Mouse (Mus musculus): Measurements from ENCODE around the gene Thbs4. TPM values are rescaled to one million over a fixed set of nuclear protein-coding genes. Genes with fewer than 3 reads are reported as not detected.
A peak's percentile ranks its signal among the peaks of the same experiment; 100 is the strongest.

Gene Thbs4
- total RNA-seq, 1 experiment: 0.76 TPM

GRCm38 (mm10) chr13:92706342-92707061, 88.1 kb downstream of the Thbs4 start:
- TF ChIP-seq CHD2 (IDR thresholded peaks at IDR 0.05; ENCODE audit: low read depth, low read length) (no peak), MAFK (IDR thresholded peaks at IDR 0.05; ENCODE audit: insufficient read depth, low read depth, low read length) (no peak), ZC3H11A (IDR thresholded peaks at IDR 0.05; ENCODE audit: borderline replicate concordance, low read depth, low read length) (no peak), HCFC1 (IDR thresholded peaks at IDR 0.05; ENCODE audit: borderline replicate concordance, insufficient read depth, low read length) (no peak), ZNF384 (IDR thresholded peaks at IDR 0.05; ENCODE audit: low read depth, low read length) (no peak)
- peaks cover 2 to 25% of the 10 kb centered on the region in 2 experiments; a peak in 2 of 4 replicates for H3K4me1 ChIP-seq (ENCODE audit: control insufficient read depth in 2 of 2, insufficient read depth in 2 of 2, low read length in 2 of 2, poor library complexity in 1 of 2)
- H3K9me3 ChIP-seq (ENCODE audit: control insufficient read depth, insufficient read depth, low read depth, low read length): no peaks in the 10 kb centered on the region
- in situ Hi-C loops (cut with MboI; ENCODE audit: low sequenced_read_pairs in 2 of 2, unreplicated experiment in 2 of 2): no loop called here
- H3K9ac ChIP-seq (ENCODE audit: insufficient read depth, low read depth, low read length, poor library complexity, severe bottlenecking): no peak overlapping the region
- H3K36me3 ChIP-seq (ENCODE audit: control insufficient read depth, insufficient read depth, low read length, poor library complexity, severe bottlenecking): peaks cover 6% of the 10 kb centered on the region; the same call in 1 of the 2 replicates
- no peak for DNase-seq (ENCODE audit: low read depth, low spot score)
- no peak overlapping the region for H3K27ac ChIP-seq (ENCODE audit: insufficient read depth, low read depth, low read length, poor library complexity, severe bottlenecking)
- no peak overlapping the region for H3K4me3 ChIP-seq (ENCODE audit: insufficient read depth in 1 of 2, low read depth in 1 of 2, low read length in 2 of 2, poor library complexity in 1 of 2, severe bottlenecking in 1 of 2)

GRCm38 (mm10) chr13:92705016-92705535, 89.5 kb downstream of the Thbs4 start:
- in situ Hi-C loops (cut with MboI; ENCODE audit: low sequenced_read_pairs in 2 of 2, unreplicated experiment in 2 of 2): no loop called here
- H3K9ac ChIP-seq (ENCODE audit: insufficient read depth, low read depth, low read length, poor library complexity, severe bottlenecking): no peak overlapping the region
- H3K9me3 ChIP-seq (ENCODE audit: control insufficient read depth, insufficient read depth, low read depth, low read length): no peaks in the 10 kb centered on the region
- peaks cover 6% of the 10 kb centered on the region; the same call in 1 of the 2 replicates for H3K36me3 ChIP-seq (ENCODE audit: control insufficient read depth, insufficient read depth, low read length, poor library complexity, severe bottlenecking)
- no peak overlapping the region for H3K27ac ChIP-seq (ENCODE audit: insufficient read depth, low read depth, low read length, poor library complexity, severe bottlenecking)
- TF ChIP-seq HCFC1 (IDR thresholded peaks at IDR 0.05; ENCODE audit: borderline replicate concordance, insufficient read depth, low read length): no peak
- no peak for TF ChIP-seq CHD2 (IDR thresholded peaks at IDR 0.05; ENCODE audit: low read depth, low read length)
- no peak for TF ChIP-seq ZNF384 (IDR thresholded peaks at IDR 0.05; ENCODE audit: low read depth, low read length)
- no peak for TF ChIP-seq ZC3H11A (IDR thresholded peaks at IDR 0.05; ENCODE audit: borderline replicate concordance, low read depth, low read length)
- TF ChIP-seq MAFK (IDR thresholded peaks at IDR 0.05; ENCODE audit: insufficient read depth, low read depth, low read length): no peak
- peaks cover 2 to 25% of the 10 kb centered on the region in 2 experiments; a peak in 2 of 4 replicates for H3K4me1 ChIP-seq (ENCODE audit: control insufficient read depth in 2 of 2, insufficient read depth in 2 of 2, low read length in 2 of 2, poor library complexity in 1 of 2)
- no peak for DNase-seq (ENCODE audit: low read depth, low spot score)
- H3K4me3 ChIP-seq (ENCODE audit: insufficient read depth in 1 of 2, low read depth in 1 of 2, low read length in 2 of 2, poor library complexity in 1 of 2, severe bottlenecking in 1 of 2): no peak overlapping the region

GRCm38 (mm10) chr13:92704189-92704588, 90.4 kb downstream of the Thbs4 start:
- DNase-seq (ENCODE audit: low read depth, low spot score): no peak
- Histone ChIP-seq H3K36me3 (ENCODE audit: control insufficient read depth, insufficient read depth, low read length, poor library complexity, severe bottlenecking) (peaks cover 6% of the 10 kb centered on the region; the same call in 1 of the 2 replicates), H3K4me1 (ENCODE audit: control insufficient read depth in 2 of 2, insufficient read depth in 2 of 2, low read length in 2 of 2, poor library complexity in 1 of 2) (peaks cover 0 to 23% of the 10 kb centered on the region in 2 experiments; a peak in 2 of 4 replicates), H3K9me3 (ENCODE audit: control insufficient read depth, insufficient read depth, low read depth, low read length) (no peaks in the 10 kb centered on the region), H3K27ac (ENCODE audit: insufficient read depth, low read depth, low read length, poor library complexity, severe bottlenecking) (no peak overlapping the region), H3K9ac (ENCODE audit: insufficient read depth, low read depth, low read length, poor library complexity, severe bottlenecking) (no peak overlapping the region), H3K4me3 (ENCODE audit: insufficient read depth in 1 of 2, low read depth in 1 of 2, low read length in 2 of 2, poor library complexity in 1 of 2, severe bottlenecking in 1 of 2) (no peak overlapping the region)
- TF ChIP-seq ZC3H11A (IDR thresholded peaks at IDR 0.05; ENCODE audit: borderline replicate concordance, low read depth, low read length) (no peak), HCFC1 (IDR thresholded peaks at IDR 0.05; ENCODE audit: borderline replicate concordance, insufficient read depth, low read length) (no peak), ZNF384 (IDR thresholded peaks at IDR 0.05; ENCODE audit: low read depth, low read length) (no peak), CHD2 (IDR thresholded peaks at IDR 0.05; ENCODE audit: low read depth, low read length) (no peak), MAFK (IDR thresholded peaks at IDR 0.05; ENCODE audit: insufficient read depth, low read depth, low read length) (no peak)
- in situ Hi-C loops (cut with MboI; ENCODE audit: low sequenced_read_pairs in 2 of 2, unreplicated experiment in 2 of 2): no loop called here

- Histone ChIP-seq H3K27ac (ENCODE audit: insufficient read depth, low read depth, low read length, poor library complexity, severe bottlenecking) (no peak overlapping the region), H3K4me1 (ENCODE audit: control insufficient read depth in 2 of 2, insufficient read depth in 2 of 2, low read length in 2 of 2, poor library complexity in 1 of 2) (peaks cover 0 to 23% of the 10 kb centered on the region in 2 experiments; a peak in 2 of 4 replicates), H3K9me3 (ENCODE audit: control insufficient read depth, insufficient read depth, low read depth, low read length) (no peaks in the 10 kb centered on the region), H3K9ac (ENCODE audit: insufficient read depth, low read depth, low read length, poor library complexity, severe bottlenecking) (no peak overlapping the region), H3K4me3 (ENCODE audit: insufficient read depth in 1 of 2, low read depth in 1 of 2, low read length in 2 of 2, poor library complexity in 1 of 2, severe bottlenecking in 1 of 2) (no peak overlapping the region), H3K36me3 (ENCODE audit: control insufficient read depth, insufficient read depth, low read length, poor library complexity, severe bottlenecking) (peaks cover 5% of the 10 kb centered on the region; the same call in 1 of the 2 replicates)
- in situ Hi-C loops (cut with MboI; ENCODE audit: low sequenced_read_pairs in 2 of 2, unreplicated experiment in 2 of 2): no loop called here
- TF ChIP-seq ZC3H11A (IDR thresholded peaks at IDR 0.05; ENCODE audit: borderline replicate concordance, low read depth, low read length): no peak
- no peak for TF ChIP-seq CHD2 (IDR thresholded peaks at IDR 0.05; ENCODE audit: low read depth, low read length)
- TF ChIP-seq HCFC1 (IDR thresholded peaks at IDR 0.05; ENCODE audit: borderline replicate concordance, insufficient read depth, low read length): no peak
- no peak for TF ChIP-seq MAFK (IDR thresholded peaks at IDR 0.05; ENCODE audit: insufficient read depth, low read depth, low read length)
- no peak for TF ChIP-seq ZNF384 (IDR thresholded peaks at IDR 0.05; ENCODE audit: low read depth, low read length)
- peak; percentile 63 for DNase-seq (ENCODE audit: low read depth, low spot score)
Observed at GRCm38 (mm10) chr13:92703241-92704027, 91.2 kb downstream of the Thbs4 start.
